Mouse (Mus musculus): ENCODE measurements around the gene Tbc1d15.

DNA sequence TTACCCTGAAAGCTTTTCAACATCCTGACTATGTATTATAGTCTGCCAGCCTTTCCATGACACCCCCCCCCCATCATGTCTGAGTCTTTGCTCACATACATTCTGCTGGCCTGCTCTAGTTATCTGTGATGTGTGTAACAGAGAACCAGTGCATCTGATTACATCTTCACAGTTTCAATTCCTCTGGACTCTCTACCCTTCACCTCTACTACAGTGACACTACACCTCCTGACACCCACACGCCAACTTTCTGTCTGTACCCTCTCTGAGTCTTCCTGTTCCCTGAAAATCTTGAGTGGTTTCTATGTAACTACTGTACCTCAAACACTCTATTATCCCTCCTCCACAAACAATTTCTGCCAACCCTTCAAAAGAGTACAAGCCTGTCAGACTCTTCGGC, 5.8 kb downstream of the Tbc1d15 start:
- no peak for TF ChIP-seq CTCF (IDR thresholded peaks at IDR 0.05; ENCODE audit: low read depth)
- no peak for TF ChIP-seq EP300 (IDR thresholded peaks at IDR 0.05; ENCODE audit: low read depth)
